Comparison of ENCODE assay signal across 23 mouse cellular contexts in the genomic region with DNA sequence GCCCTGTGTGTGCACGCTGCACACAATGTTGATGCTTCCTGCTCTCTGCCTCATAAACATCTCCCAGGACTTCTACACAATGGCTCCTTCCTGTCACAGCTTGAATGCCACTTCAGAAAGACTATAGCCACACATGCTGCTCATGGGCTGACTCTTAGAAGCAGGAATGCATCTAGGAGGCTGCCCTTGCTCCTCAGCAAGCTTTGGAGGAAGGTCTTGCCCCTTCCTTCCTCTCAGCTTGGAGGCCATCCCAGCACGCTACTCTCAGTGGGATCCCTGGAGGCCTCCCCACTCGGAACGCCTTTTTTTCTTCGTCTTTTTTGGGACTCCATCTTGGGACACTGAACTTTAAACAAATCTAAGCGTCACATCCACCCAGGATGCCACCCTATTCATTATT. TPM values are rescaled to one million over a fixed set of nuclear protein-coding genes. Genes with fewer than 3 reads are reported as not detected.
DNase-seq lines count a peak whose midpoint lies in the region; ATAC-seq and TF ChIP-seq lines count a peak whose summit lies in the region.
"Had no signal": no experiment of that assay in that cellular context is flagged by ENCODE, and none has a peak within 500 bp of the region (broad histone marks: within the 10 kb centered on the region; RNA-seq: fewer than 3 reads in every experiment).

No protein-coding gene starts in this region.

- no peak for TF ChIP-seq POLR2A in lung, adult 2 months (IDR thresholded peaks at IDR 0.05; ENCODE audit: borderline replicate concordance, extremely low read depth, low read depth, low read length)

- no peak overlapping the region for H3K4me3 ChIP-seq in lung, embryonic 14.5 days (ENCODE audit: low read depth, low read length)
- no peak overlapping the region for H3K4me3 ChIP-seq in lung, adult 2 months (replicated peaks; ENCODE audit: extremely low read depth, low read depth, low read length)
- no peak overlapping the region for H3K4me3 ChIP-seq in midbrain, embryonic 12.5 days
- no peak overlapping the region for H3K4me3 ChIP-seq in midbrain, embryonic 16.5 days (ENCODE audit: low read depth, low read length)
- H3K4me3 ChIP-seq: embryonic facial prominence, embryonic 13.5 days; heart, embryonic 13.5 days; limb, embryonic 12.5 days; liver, embryonic 12.5 days had no signal

- intact Hi-C loops in gastrocnemius, postnatal 14 days (cut with DNase I; ENCODE audit: low total_unique reads) = no loop called here
- intact Hi-C loops in heart, postnatal 10 days (cut with DNase I) = no loop called here

- 66% methylated on average over 6 of the region's 6 CpGs for WGBS in lung, embryonic 14.5 days
- WGBS in lung, adult 2 months = 47% methylated on average over 6 of the region's 6 CpGs
- WGBS in midbrain, embryonic 12.5 days = 51% methylated on average over 6 of the region's 6 CpGs
- WGBS in midbrain, embryonic 16.5 days = 62% methylated on average over 6 of the region's 6 CpGs

- H3K4me2 ChIP-seq in lung, embryonic 14.5 days = no peak overlapping the region
- no peak overlapping the region for H3K4me2 ChIP-seq in midbrain, embryonic 12.5 days (replicated peaks)
- no peak overlapping the region for H3K4me2 ChIP-seq in midbrain, embryonic 16.5 days (ENCODE audit: low read length)
- H3K4me2 ChIP-seq: embryonic facial prominence, embryonic 13.5 days; heart, embryonic 13.5 days; limb, embryonic 12.5 days; liver, embryonic 12.5 days had no signal

- no peak for ATAC-seq in lung, embryonic 14.5 days (ENCODE audit: insufficient read depth)
- no peak for ATAC-seq in midbrain, embryonic 12.5 days (ENCODE audit: low FRiP score, low read depth)
- no peak for ATAC-seq in midbrain, embryonic 16.5 days
- ATAC-seq: forebrain, embryonic 16.5 days; hindbrain, postnatal 0 days; liver, embryonic 12.5 days had no signal

- TF ChIP-seq CTCF in lung, embryonic 14.5 days (IDR thresholded peaks at IDR 0.05; ENCODE audit: low read depth) = no peak
- TF ChIP-seq CTCF in lung, adult 2 months (IDR thresholded peaks at IDR 0.05; ENCODE audit: insufficient read depth, low read length) = no peak

- no peak overlapping the region for H3K9ac ChIP-seq in lung, embryonic 14.5 days
- H3K9ac ChIP-seq in midbrain, embryonic 12.5 days (replicated peaks) = no peak overlapping the region
- H3K9ac ChIP-seq in midbrain, embryonic 16.5 days (ENCODE audit: low read depth, low read length) = no peak overlapping the region
- H3K9ac ChIP-seq: embryonic facial prominence, embryonic 13.5 days; heart, embryonic 13.5 days; limb, embryonic 12.5 days; liver, embryonic 12.5 days had no signal

- H3K36me3 ChIP-seq in lung, embryonic 14.5 days (ENCODE audit: insufficient read depth) = peaks cover 12% of the 10 kb centered on the region; the same call in 1 of the 2 replicates
- peaks cover 23% of the 10 kb centered on the region for H3K36me3 ChIP-seq in midbrain, embryonic 12.5 days
- peaks cover under 1% of the 10 kb centered on the region; the same call in 1 of the 2 replicates for H3K36me3 ChIP-seq in midbrain, embryonic 16.5 days (ENCODE audit: control insufficient read depth, insufficient read depth, low read length)

- H3K4me1 ChIP-seq in lung, embryonic 14.5 days (ENCODE audit: insufficient read depth) = no peaks in the 10 kb centered on the region
- H3K4me1 ChIP-seq in lung, adult 2 months (ENCODE audit: control insufficient read depth, insufficient read depth, low read length) = peaks cover 7% of the 10 kb centered on the region
- H3K4me1 ChIP-seq in midbrain, embryonic 12.5 days = no peaks in the 10 kb centered on the region; the same call in 1 of the 2 replicates
- H3K4me1 ChIP-seq in midbrain, embryonic 16.5 days (ENCODE audit: control insufficient read depth, insufficient read depth, low read length) = no peaks in the 10 kb centered on the region
- H3K4me1 ChIP-seq: embryonic facial prominence, embryonic 13.5 days; limb, embryonic 12.5 days had no signal

- no peak overlapping the region for H3K27ac ChIP-seq in lung, embryonic 14.5 days (ENCODE audit: low read depth)
- 0 out of 2 replicates have a peak overlapping the region, but pooled peaks have one; percentile 2 for H3K27ac ChIP-seq in midbrain, embryonic 12.5 days (replicated peaks)
- no peak overlapping the region for H3K27ac ChIP-seq in midbrain, embryonic 16.5 days (ENCODE audit: low read length)
- H3K27ac ChIP-seq: embryonic facial prominence, embryonic 13.5 days; heart, embryonic 13.5 days; hindbrain, postnatal 0 days; limb, embryonic 12.5 days; liver, embryonic 12.5 days; macrophage had no signal

- DNase-seq in gastrocnemius, postnatal 14 days = peak; percentile 42
- no peak for DNase-seq in gastrocnemius, postnatal 4 days (ENCODE audit: low spot score in 2 of 2)
- DNase-seq in heart, postnatal 10 days = peak; percentile 43 to 45
- DNase-seq in heart, adult 9 months (ENCODE audit: low spot score in 2 of 2) = no peak
- DNase-seq in lung, embryonic 14.5 days = peak; percentile 30
- no peak for DNase-seq in lung, adult 2 months
- DNase-seq: adrenal gland, postnatal 36 days; cerebellum, adult 11-12 months; cerebellum, postnatal 14 days; kidney, adult 11 months; midbrain, embryonic 14.5 days; right cerebral cortex, postnatal 25 days; thymus, postnatal 36 days had no signal

- H3K9me3 ChIP-seq in lung, embryonic 14.5 days (ENCODE audit: low read depth, low read length) = no peaks in the 10 kb centered on the region
- H3K9me3 ChIP-seq in midbrain, embryonic 12.5 days = no peaks in the 10 kb centered on the region
- H3K9me3 ChIP-seq in midbrain, embryonic 16.5 days (replicated peaks; ENCODE audit: control insufficient read depth, low read length, poor library complexity, severe bottlenecking) = no peaks in the 10 kb centered on the region
- H3K9me3 ChIP-seq: embryonic facial prominence, embryonic 13.5 days; heart, embryonic 13.5 days; limb, embryonic 12.5 days; liver, embryonic 12.5 days had no signal

- no peaks in the 10 kb centered on the region for H3K27me3 ChIP-seq in lung, embryonic 14.5 days (ENCODE audit: insufficient read depth, low read length)
- no peaks in the 10 kb centered on the region for H3K27me3 ChIP-seq in midbrain, embryonic 12.5 days
- no peaks in the 10 kb centered on the region for H3K27me3 ChIP-seq in midbrain, embryonic 16.5 days (ENCODE audit: control insufficient read depth, insufficient read depth, low read depth, low read length)
- H3K27me3 ChIP-seq: CH12.LX; embryonic facial prominence, embryonic 13.5 days; heart, embryonic 13.5 days; limb, embryonic 12.5 days; liver, embryonic 12.5 days had no signal

RNA-seq across cellular contexts. Expression of a gene that starts 30.7 kb away (rescaled TPM):
- 10 to 100 TPM; 39.1 to 39.7 TPM for total RNA-seq in gastrocnemius, postnatal 14 days (2021)
- 10 to 100 TPM; 59.4 to 62.4 TPM for total RNA-seq in gastrocnemius, postnatal 4 days (2021)
- total RNA-seq in heart, postnatal 10 days (2021) = 100 to 1,000 TPM; 165 to 171 TPM
- 128 and 145 TPM in 2 replicates for polyA plus RNA-seq in lung, embryonic 14.5 days (2014; fragmentation: Nextera tagmentation; extraction: Ambion mirVana)
- polyA plus RNA-seq in lung, adult 2 months (2012; rRNA removed) = 164 and 182 TPM in 2 replicates
- polyA plus RNA-seq in midbrain, embryonic 12.5 days (2016; fragmentation: Nextera tagmentation; extraction: Ambion mirVana) = 145 and 166 TPM in 2 replicates
- 97.3 and 98.5 TPM in 2 replicates for polyA plus RNA-seq in midbrain, embryonic 16.5 days (2015; fragmentation: Nextera tagmentation; extraction: Ambion mirVana)

RNA-seq across cellular contexts. Expression of a gene that starts 51.5 kb away (rescaled TPM):
- total RNA-seq in gastrocnemius, postnatal 14 days (2021) = 10 to 100 TPM; 13.9 to 17.8 TPM
- 10 to 100 TPM; 27.5 to 28.6 TPM for total RNA-seq in gastrocnemius, postnatal 4 days (2021)
- 10 to 100 TPM; 31.2 to 32.4 TPM for total RNA-seq in heart, postnatal 10 days (2021)
- polyA plus RNA-seq in lung, embryonic 14.5 days (2014; fragmentation: Nextera tagmentation; extraction: Ambion mirVana) = 17.0 and 19.3 TPM in 2 replicates
- 107 and 117 TPM in 2 replicates for polyA plus RNA-seq in lung, adult 2 months (2012; rRNA removed)
- polyA plus RNA-seq in midbrain, embryonic 12.5 days (2016; fragmentation: Nextera tagmentation; extraction: Ambion mirVana) = 33.5 and 36.1 TPM in 2 replicates
- 46.1 and 48.2 TPM in 2 replicates for polyA plus RNA-seq in midbrain, embryonic 16.5 days (2015; fragmentation: Nextera tagmentation; extraction: Ambion mirVana)

Comparison
In these comparisons a context has a peak if more than half of its experiments do, and no peak if none do; other contexts are left out.
1. DNase-seq: peak in gastrocnemius, postnatal 14 days (single experiment), heart, postnatal 10 days (2 of 2) and lung, embryonic 14.5 days (single experiment); none in gastrocnemius, postnatal 4 days (0 of 2), heart, adult 9 months (0 of 2) and lung, adult 2 months (single experiment).